Mouse (Mus musculus): ENCODE results near the gene Tsc2.
A peak's percentile ranks its signal among the peaks of the same experiment; 100 is the strongest.

Tsc2 gene

DNA sequence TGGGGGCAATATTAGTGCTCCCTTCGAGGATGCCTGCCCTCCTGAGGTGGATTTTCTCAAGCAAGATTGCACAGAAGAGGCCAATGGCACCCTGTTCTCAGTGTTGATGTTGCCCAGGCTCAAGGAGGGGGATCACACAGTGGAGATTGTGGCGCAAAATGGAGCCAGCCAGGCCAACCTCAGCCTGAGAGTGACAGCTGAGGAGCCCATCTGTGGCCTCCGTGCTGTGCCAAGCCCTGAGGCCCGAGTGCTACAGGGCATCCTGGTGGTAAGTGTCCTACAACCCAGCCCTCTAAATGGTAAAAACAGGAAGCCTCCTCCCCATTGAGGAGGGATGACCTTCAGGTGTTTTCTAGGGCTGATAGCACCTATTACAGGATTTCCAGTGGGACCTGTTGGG is 62.6 kb downstream of the Tsc2 start:
- DNase-seq (ENCODE audit: low spot score): no peak

DNA sequence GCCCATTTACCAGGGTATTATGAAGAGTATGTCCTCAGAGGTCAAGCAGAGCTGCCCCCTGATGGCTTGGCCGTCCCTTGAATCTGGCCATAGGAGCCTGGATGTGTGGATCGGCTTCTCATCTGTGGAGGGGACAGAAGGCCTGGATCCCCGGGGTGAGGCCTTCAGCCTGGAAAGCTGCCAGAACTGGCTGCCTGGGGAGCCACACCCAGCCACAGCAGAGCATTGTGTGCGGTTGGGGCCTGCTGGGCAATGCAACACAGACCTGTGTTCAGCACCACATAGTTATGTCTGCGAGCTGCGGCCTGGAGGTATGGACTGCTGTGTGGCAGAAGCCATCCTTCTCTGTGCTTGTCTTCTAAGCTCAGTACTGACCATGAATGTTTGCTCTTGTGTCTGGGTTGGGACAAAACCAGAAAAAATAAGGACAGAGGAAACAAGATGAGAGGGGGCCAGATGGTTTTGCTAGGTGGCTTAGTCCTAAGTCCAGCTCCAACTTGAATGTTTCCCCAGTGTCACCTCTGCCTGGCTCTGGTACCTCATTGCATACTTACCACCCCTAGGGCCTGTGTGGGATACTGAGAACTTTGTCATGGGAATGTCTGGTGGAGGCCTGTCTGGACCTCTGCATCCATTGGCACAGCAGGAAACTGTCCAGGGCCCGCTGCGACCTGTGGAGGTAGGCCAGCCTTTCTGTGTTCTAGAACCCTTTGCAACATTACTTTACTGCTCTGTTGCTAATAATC is 65.2 kb downstream of the Tsc2 start:
- peak; percentile 72 for DNase-seq (ENCODE audit: low spot score)

DNA sequence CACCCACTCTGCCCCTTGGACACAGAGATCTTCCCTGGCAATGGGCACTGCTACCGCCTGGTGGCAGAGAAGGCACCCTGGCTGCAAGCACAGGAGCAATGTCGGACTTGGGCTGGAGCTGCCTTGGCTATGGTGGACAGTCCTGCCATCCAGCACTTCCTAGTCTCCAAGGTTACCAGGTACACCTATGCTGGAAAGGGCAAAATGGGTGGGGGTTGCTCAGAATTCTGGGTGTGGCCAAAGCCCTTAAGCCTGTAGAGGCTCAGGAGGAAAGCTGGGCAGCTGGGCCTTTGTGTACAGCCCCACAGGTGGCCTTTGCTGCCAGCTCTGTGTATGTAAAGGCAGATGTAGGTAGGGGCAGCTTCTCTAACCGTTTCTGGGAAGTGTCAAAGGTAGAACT is 66.6 kb downstream of the Tsc2 start:
- no peak for DNase-seq (ENCODE audit: low spot score)

GRCm38 (mm10) chr17:24565092-24565491 is 67.3 kb downstream of the Tsc2 start:
- no peak for DNase-seq (ENCODE audit: low spot score)

- no peak for DNase-seq (ENCODE audit: low spot score)
Measured at GRCm38 (mm10) chr17:24564422-24564821, 68.0 kb downstream of the Tsc2 start.

DNA sequence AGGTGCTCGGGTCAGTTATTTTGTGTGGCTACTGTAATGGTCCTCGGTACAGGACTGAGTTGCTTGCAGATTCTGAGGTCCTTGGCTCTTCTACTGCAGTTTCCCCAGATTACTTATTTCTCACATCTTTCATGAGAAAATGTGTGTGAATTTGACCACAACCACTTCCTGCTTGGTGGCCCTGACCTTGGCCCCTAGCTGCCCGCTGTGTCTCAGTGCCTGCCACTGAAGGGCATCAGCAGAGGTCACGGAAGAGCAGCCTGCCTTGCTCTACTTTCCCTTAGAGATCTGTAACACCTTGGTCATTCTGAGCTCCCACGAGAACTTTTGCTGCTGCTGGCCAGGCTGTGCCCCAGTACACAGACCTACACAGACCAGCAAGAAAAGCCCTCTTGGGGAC is 68.8 kb downstream of the Tsc2 start:
- no peak for DNase-seq (ENCODE audit: low spot score)

- DNase-seq (ENCODE audit: low spot score): no peak
Measured at GRCm38 (mm10) chr17:24561592-24561991, 70.8 kb downstream of the Tsc2 start.

GRCm38 (mm10) chr17:24560301-24561028 is 72.0 kb downstream of the Tsc2 start:
- DNase-seq (ENCODE audit: low spot score): no peak

DNA sequence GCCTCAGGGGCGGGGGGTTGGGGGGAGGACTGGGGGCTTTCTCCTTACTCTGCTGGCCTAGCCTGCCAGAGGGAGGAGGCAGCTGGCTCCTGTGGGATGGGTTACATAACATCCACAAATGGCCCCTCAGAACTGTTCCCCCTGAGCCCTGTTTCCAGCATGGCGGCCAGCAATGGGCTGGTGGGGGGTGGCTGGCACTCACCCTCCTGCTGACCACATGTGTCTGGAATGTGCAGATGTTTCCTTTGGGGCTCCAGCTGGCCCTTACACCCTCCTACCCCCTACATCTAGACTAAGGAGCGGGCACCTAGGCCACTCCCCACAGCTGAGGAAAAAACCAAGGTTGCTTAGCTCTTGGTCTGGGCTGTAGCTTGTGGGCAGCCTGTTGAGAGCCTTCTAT is 73.3 kb downstream of the Tsc2 start:
- no peak for DNase-seq (ENCODE audit: low spot score)

DNA sequence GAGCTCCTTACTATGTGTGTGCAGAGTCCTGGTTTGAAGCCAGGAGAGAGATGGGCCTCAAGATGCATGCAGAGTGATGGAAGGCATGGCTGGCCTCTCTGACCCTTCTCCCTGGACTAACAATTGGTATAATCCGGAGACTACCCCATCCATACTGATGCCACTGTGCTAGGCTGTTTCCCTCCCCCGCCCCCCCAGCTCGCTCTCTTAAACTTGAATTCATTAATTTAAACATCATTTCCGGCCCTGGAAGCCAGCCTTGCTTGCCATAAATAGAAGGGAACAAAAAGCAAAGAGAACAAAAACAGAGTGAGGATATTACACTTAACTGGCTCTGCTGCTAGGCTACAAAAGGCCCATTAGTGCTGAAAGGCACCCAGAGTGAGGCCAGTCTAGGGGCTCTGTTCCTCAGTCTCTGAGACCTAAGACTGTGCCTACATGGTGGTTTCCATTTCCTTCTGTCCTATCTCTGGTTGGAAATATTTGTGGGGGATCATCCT is 73.8 kb downstream of the Tsc2 start:
- DNase-seq (ENCODE audit: low spot score): no peak

- DNase-seq (ENCODE audit: low spot score): peak; percentile 66
Measured at GRCm38 (mm10) chr17:24557091-24557490, 75.3 kb downstream of the Tsc2 start.

DNA sequence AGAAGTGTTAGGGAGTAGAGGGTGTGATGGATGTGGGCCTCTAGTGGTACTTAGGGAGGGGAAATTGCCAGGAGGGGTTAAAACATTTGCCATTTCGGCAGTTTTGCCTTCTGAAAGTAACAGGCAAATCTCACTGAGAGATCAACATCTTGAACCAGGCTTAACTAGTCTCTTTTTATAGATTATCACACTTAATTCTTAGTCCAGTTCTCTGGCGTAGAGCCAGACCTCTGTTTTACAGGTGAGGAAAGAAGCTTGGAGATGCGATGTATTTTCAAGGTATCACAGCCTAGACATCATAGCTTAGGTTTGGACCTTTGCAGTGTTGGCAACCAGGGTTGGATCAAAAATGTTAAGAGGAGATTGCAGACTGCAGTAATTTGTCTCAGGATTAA is 81.4 kb downstream of the Tsc2 start:
- no peak for DNase-seq (ENCODE audit: low spot score)

DNA sequence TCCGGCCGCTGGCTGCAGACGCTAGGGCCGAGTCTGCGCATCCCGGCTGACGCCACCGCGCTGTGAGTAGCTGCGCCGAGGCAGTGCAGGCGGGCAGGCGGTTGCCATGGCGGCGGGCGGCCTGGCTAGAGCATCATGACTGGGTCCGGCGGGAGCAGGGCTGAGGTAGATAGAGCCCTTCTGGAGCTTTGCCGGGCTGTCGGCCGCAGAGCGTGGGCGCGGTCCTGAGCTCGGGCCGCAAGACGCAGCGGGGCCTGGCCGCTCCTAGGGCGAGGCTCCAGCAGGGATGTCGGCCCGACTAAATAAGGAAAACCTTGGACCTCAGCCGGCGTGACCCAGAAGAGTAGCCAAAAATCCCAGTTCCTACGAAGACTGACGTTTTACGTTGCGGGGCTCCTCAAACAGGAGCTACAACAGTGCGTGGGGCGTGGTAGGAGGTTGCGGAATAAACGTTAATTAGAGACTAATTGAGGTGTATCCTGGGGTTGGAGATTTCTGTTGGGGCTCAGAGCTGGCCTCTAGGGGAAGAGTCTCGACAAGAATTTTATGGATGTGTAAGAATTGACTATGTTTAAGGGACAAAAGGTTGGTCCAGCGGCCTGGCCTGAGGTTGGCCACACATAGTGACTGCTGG is 81.9 kb downstream of the Tsc2 start:
- DNase-seq (ENCODE audit: low spot score): peak; percentile 81

DNA sequence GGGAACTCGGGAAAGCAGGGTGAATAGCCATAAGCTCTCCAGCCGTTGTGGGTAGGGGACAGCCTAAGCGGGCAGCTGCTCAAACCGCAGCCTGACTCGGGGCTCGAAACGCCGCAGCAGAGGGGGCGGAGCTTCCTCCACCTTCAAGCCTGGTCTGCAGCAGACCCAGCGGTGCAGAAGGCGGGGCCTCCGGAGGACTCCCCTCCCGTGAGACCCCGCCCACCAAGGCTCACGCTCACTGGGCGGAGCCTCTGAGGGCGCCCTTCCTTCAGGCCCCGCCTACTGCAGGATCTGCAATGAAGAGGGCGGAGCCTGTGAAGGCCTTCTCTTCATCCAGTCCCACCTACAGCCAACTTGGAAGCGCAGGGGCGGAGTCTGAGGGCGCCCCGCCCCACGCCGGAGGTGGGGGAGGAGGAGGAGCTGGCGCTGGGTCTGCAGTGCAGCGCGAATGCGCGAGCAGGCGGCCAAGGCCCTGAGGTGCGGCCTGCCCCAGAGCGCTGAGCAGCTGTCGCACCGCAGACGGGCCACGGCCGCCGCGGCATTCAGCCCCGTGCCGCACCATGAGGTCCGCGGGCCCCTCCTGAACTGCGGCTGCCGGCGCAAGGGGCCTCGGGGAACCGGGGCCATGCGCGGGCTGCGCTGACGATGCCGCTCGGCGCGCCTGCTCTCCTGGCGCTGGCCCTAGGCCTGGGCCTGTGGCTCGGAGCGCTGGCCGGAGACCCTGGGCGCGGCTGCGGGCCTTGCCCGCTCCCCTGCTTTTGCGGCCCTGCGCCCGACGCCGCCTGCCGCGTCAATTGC is 82.6 kb downstream of the Tsc2 start, which contains the start of gene Pkd1:
Gene Pkd1, plus strand, starts transcription at position 217 of the 798 bp plus-strand sequence.
- peak; percentile 99 for DNase-seq (ENCODE audit: low spot score)

DNA sequence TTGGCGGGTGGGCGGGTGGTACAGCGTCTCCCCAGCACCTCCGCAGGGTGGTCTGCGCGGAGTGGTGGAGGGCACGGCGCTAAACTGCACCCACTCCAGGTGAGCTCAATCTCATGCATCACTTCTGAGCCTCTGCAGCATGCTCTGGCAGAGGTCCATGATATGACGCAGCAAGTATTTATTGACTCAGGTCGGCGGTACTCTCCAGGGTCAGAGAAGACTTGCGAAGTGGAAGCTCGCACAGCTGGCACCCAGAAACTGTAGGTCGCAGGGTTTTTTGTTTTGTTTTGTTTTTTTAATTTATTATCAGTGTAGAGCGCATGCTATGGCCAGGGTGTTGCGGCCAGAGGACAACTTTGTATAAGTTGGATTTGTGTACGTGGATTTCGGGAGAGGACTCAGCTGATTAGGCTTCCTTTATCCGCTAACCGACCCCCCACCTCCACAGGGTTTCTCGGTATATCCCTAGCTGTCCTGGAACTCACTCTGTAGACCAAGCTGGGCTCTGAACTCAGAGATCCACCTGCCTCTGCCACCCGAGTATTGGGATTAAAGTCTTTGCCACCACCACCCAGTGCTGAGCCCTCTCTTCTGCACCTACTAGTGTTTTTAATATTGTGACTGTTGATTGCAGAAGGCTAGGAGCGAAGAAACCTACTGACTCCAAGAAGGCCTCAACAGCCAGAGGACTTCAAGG is 83.4 kb downstream of the Tsc2 start:
- DNase-seq (ENCODE audit: low spot score): peak; percentile 77

DNA sequence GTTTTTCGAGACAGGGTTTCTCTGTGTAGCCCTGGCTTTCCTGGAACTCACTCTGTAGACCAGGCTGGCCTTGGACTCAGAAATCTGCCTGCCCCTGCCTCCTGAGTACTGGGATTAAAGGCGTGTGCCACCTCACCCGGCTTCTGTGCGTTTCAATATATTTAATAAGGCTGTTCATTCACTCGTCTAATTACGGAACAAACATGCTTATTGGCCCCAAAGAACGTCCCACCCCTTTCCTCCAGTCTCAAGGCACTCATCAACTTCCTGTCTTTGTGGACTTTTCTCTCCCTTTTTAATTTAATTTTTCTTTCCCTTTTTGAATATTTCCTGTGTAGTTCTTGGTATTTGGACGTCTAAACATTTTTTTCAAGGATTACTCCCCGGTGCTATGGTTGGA is 84.0 kb downstream of the Tsc2 start:
- no peak for DNase-seq (ENCODE audit: low spot score)

DNA sequence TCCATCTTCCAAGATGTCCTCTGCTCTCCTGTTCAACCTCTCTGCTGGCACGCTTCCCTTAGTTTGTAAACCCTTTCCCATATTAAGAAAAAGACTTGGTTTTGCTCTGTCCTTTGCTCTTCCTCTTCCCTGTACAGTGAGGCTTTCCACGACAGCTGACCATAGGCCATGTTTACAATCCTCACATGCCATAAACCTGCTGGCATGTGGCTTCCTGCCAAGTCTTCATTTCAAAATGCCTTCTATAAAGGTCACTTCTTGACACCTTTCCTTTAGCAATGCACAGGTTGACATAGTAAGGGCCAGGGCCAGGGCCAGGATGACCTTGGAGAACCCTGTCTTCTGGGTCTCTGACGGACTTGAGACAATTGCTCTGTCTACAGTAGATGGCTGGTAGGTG is 86.2 kb downstream of the Tsc2 start:
- DNase-seq (ENCODE audit: low spot score): no peak
